Mouse (Mus musculus) embryonic facial prominence, embryonic 14.5 days (tissue): Measurements from ENCODE around the gene Slc35e3. TPM values are rescaled to one million over a fixed set of nuclear protein-coding genes. Genes with fewer than 3 reads are reported as not detected.
"Not testable (repeated sequence)": the region's sequence is repeated elsewhere in the genome, so short reads cannot be mapped to it uniquely, and the experiment has no call there.

ENCODE experiments used
- ATAC-seq: fragments of 200-750 bp; cut with Nextera tagmentation; 2 replicates; pipeline ENCODE4 v1.8.0; 2017; ENCODE audit warnings: low read depth, moderate number of reproducible peaks, moderate TSS enrichment
- DNase-seq: peaks from one replicate; pipeline ENCODE4 v3.0.0-alpha.2; 2015; ENCODE audit warnings: low spot score
- H3K27ac ChIP-seq: fragments of 300-500 bp; sonication (generic); replicated peaks from 2 replicates; pipeline ENCODE4 v1.5.1; 2014; ENCODE audit warnings: low read depth, mild to moderate bottlenecking, low read length, moderate library complexity
- H3K27me3 ChIP-seq: fragments of 300-500 bp; sonication (generic); replicated peaks from 2 replicates; pipeline ENCODE4 v1.6.1; 2014; ENCODE audit warnings: low read length; ENCODE audit not compliant: control insufficient read depth, insufficient read depth
- H3K36me3 ChIP-seq: fragments of 300-500 bp; sonication (generic); 2 replicates; pipeline ENCODE4 v1.6.1; 2014; ENCODE audit warnings: low read length, mixed read lengths; ENCODE audit not compliant: control insufficient read depth, insufficient read depth
- H3K4me1 ChIP-seq: fragments of 300-500 bp; sonication (generic); 2 replicates; pipeline ENCODE4 v1.6.1; 2014; ENCODE audit warnings: antibody characterized with exemption, low read length; ENCODE audit not compliant: control insufficient read depth, insufficient read depth
- H3K4me2 ChIP-seq: fragments of 300-500 bp; sonication (generic); 2 replicates; pipeline ENCODE4 v1.6.1; 2014; ENCODE audit warnings: low read depth, mild to moderate bottlenecking, low read length, moderate library complexity, mixed read lengths
- H3K4me3 ChIP-seq: fragments of 300-500 bp; sonication (generic); 2 replicates; pipeline ENCODE4 v1.5.1; 2014; ENCODE audit warnings: low read depth, mild to moderate bottlenecking, low read length
- H3K9ac ChIP-seq: fragments of 300-500 bp; sonication (generic); 2 replicates; pipeline ENCODE4 v1.6.1; 2014; ENCODE audit warnings: low read depth, mild to moderate bottlenecking, low read length, moderate library complexity, mixed read lengths
- H3K9me3 ChIP-seq: fragments of 300-500 bp; sonication (generic); 2 replicates; pipeline ENCODE4 v1.6.1; 2016; ENCODE audit warnings: low read length; ENCODE audit not compliant: control insufficient read depth
- WGBS: fragments of 180-500 bp; shearing (Covaris S2); extraction: QIAGEN DNeasy Blood & Tissue Kit; methylation state at CpG from one replicate; pipeline ENCODE4 v1.1.7; 2014; 5-methylcytosine and 5-hydroxymethylcytosine counted together
- polyA plus RNA-seq: library from polyadenylated mRNA; unstranded; fragments of >200 nt; fragmentation: Nextera tagmentation; extraction: Ambion mirVana; gene quantifications from 2 replicates; pipeline ENCODE4 v1.2.1, GENCODE M21; 2014

Slc35e3 gene
- polyA plus RNA-seq, 1 experiment from 2014 or later = 15.5 TPM

DNA sequence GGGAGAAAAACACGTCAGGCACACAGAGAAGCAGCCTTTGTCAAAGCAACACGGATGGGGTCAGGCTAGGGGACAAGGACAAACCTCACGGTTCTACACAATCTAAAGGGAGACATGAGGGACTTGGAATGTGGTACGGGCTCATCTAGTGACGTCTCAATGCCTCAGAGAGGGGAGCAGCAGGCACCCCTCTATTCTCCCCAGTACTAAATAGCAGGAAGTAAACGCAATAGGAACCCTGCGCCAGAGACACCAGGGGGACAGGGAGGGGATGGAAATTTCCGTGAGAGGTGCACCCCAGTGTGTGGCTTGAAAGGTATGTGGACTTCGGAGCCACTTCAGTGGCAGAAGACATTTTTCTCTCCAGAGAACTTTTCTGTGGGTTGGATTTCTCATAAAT lies 5.2 kb downstream of the Slc35e3 start:
- H3K36me3 ChIP-seq = peaks cover 49% of the 10 kb centered on the region
- H3K27me3 ChIP-seq = no peaks in the 10 kb centered on the region
- ATAC-seq (peak; percentile 8; the same call in 1 of the 2 replicates), DNase-seq (no peak)
- no peak overlapping the region for H3K4me3 ChIP-seq
- H3K9me3 ChIP-seq = no peaks in the 10 kb centered on the region
- H3K4me1 ChIP-seq = peaks cover 9% of the 10 kb centered on the region
- 66% methylated on average over 9 of the region's 9 CpGs for WGBS
- peak overlapping the region; percentile 34; the same call in 1 of the 2 replicates for H3K4me2 ChIP-seq
- H3K27ac ChIP-seq = peak overlapping the region; percentile 86
- H3K9ac ChIP-seq = peak overlapping the region; percentile 45

DNA sequence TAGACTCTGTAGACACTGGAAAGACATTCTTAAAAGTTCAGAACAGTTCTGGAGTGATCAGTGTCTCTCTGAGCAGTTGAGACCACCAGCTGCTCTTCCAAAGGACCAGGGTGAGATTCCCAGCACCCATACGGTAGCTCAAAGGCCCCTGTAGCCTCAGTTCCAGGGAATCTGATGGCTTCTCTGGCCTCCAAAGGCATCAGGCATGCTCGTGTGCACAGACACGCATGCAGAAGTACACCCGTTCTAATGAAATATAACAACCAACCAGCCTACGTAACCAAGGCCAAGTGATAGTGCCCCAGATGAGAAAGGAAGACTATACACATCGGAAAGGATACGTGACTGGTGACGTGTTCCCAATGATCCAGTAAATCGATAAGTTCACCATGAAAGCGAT lies 6.0 kb downstream of the Slc35e3 start:
- H3K4me3 ChIP-seq = no peak overlapping the region
- ATAC-seq (no peak), DNase-seq (no peak)
- H3K36me3 ChIP-seq = peaks cover 49% of the 10 kb centered on the region
- no peaks in the 10 kb centered on the region for H3K9me3 ChIP-seq
- H3K4me2 ChIP-seq = no peak overlapping the region
- no peaks in the 10 kb centered on the region for H3K27me3 ChIP-seq
- H3K9ac ChIP-seq = no peak overlapping the region
- H3K4me1 ChIP-seq = peaks cover 8% of the 10 kb centered on the region
- no peak overlapping the region for H3K27ac ChIP-seq
- 96% methylated on average over 10 of the region's 10 CpGs for WGBS

DNA sequence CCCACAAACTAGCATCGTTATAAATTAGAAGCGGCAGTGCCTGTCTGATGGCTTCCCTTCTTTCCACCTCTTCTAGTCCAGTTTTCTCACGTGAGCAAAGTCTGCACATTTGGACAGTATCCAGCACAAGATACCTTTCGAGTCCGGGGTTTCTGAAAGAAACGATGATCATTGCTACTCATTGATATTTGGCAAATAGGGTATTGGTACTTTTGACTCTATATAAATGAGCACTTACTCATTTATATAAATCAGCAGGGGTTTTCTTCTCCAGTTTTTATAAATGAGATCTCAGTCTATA lies 6.6 kb downstream of the Slc35e3 start:
- H3K9me3 ChIP-seq = no peaks in the 10 kb centered on the region
- DNase-seq (no peak), ATAC-seq (no peak)
- WGBS = 95% methylated on average over 6 of the region's 6 CpGs
- no peaks in the 10 kb centered on the region for H3K27me3 ChIP-seq
- peaks cover 4% of the 10 kb centered on the region for H3K4me1 ChIP-seq
- peaks cover 49% of the 10 kb centered on the region for H3K36me3 ChIP-seq
- H3K4me3 ChIP-seq = no peak overlapping the region
- no peak overlapping the region for H3K4me2 ChIP-seq
- H3K9ac ChIP-seq = no peak overlapping the region
- no peak overlapping the region for H3K27ac ChIP-seq

DNA sequence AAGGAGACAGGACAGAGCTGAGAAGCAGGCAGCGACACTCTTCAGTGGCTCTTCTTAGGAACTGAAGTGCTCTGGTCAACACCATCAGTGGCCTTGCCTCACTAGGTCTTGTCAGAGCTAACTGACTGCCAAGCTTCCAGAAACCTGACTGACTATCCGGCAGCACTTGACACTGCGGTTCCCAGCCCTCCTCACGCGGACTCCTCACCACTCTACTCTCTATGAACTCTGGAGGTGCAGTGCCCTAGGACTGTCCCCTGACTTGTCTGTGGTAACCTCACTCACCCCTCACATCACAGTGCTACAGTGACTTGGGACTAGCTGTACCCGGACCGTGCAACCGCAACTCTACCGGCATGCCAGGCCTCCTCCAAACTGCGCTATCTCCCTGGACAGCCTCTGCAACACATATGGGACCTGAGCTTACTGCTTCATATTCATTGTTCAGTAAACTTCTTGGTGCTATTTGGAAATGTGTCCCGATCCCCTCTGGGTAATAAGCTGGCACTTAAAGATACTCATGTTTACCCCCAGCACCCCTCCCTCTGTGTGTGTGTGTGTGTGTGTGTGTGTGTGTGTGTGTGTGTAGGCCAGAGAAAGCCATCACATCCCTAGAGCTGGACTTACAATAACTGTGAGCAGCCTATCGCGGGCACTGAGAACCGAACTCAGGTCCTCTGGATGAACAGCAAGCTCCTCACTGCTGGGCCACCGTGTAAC lies 7.1 kb downstream of the Slc35e3 start:
- Histone ChIP-seq H3K4me3 (no peak overlapping the region), H3K27ac (no peak overlapping the region), H3K9ac (no peak overlapping the region), H3K36me3 (peaks cover 49% of the 10 kb centered on the region), H3K9me3 (no peaks in the 10 kb centered on the region), H3K27me3 (no peaks in the 10 kb centered on the region), H3K4me2 (no peak overlapping the region), H3K4me1 (peaks cover 4% of the 10 kb centered on the region)
- ATAC-seq = no peak
- WGBS = 99% methylated on average over 15 of the region's 15 CpGs
- no peak for DNase-seq

DNA sequence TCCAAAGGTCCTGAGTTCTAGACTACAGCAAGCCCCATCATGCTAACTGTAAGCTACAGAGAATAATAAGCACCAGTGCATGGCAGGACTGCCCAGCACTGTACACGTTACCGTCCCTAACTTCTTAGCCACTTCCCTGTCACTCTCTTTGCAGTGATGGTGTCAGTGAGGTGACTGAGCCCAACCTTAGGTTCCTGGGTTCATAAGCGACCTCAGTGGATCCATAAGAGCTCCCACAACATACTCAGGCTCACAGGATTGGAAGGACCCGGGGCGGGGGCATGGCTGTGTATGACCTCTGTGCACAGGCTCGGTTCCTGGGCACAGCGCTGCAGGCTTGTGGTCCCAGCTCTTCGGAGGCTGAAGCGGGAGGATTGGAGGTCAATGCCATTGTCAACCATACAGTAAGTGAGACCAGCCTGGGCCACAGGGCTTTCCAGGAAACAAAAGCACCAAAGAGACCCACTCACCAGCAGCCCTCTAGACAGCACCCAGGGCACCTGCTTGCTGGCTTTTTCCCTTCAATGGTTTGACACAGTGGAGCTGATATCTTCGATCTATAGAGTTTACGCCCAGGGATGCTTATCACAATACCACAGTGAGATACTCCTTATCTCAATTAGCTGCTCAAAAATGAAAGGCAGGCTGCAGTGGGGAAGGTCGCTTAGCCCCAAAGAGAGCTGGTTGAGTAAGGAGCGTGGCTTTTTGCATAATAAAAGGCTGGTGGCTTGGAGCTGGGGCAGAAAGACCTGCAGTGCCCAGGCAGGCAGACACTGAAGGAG lies 7.8 kb downstream of the Slc35e3 start:
- no peak overlapping the region for H3K4me3 ChIP-seq
- no peak overlapping the region for H3K4me2 ChIP-seq
- ATAC-seq (no peak), DNase-seq (no peak)
- WGBS = 85% methylated on average over 13 of the region's 13 CpGs
- H3K4me1 ChIP-seq = no peaks in the 10 kb centered on the region
- no peaks in the 10 kb centered on the region for H3K27me3 ChIP-seq
- H3K27ac ChIP-seq = no peak overlapping the region
- H3K9ac ChIP-seq = no peak overlapping the region
- peaks cover 45% of the 10 kb centered on the region for H3K36me3 ChIP-seq
- no peaks in the 10 kb centered on the region for H3K9me3 ChIP-seq

DNA sequence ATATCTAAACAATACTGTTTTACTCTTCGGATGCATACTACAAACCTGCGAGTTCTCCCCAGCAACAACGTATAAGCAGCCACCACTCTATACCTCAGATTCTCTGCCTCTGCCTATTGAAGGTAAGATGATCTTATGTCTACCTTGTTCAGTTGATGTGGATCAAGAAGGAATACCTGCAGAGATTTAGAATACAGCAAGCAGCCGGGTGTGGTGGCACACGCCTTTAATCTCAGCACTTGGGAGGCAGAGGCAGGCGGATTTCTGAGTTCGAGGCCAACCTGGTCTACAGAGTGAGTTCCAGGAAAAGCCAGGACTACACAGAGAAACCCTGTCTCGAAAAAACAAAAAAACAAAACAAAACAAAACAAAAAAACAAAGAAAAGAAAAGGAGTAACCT lies 8.7 kb downstream of the Slc35e3 start:
- not testable (repeated sequence) for H3K4me2 ChIP-seq, DNase-seq, H3K4me1 ChIP-seq, ATAC-seq, H3K27ac ChIP-seq, H3K27me3 ChIP-seq, H3K9ac ChIP-seq, H3K4me3 ChIP-seq, H3K9me3 ChIP-seq
- peaks cover 43% of the 10 kb centered on the region for H3K36me3 ChIP-seq
- 97% methylated on average over 8 of the region's 8 CpGs for WGBS

DNA sequence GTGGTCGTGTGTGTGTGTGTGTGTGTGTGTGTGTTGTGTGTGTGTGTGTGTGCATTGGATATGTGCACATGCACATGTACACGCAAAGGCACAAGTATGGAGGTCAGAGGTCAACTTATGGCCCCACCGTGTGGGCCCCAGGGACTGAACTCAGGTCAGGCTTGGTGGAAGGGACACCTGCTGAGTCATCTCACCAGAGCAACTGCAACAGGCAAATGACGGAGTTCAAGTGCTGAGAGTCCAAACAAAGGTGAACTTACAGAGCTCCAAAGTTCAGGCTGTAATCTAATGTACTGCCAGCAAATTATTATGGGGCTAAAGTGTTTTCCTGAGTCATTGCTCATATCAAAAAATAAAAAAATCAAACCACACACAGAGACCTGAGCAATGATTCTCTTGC lies 9.1 kb downstream of the Slc35e3 start:
- Histone ChIP-seq H3K36me3 (peaks cover 43% of the 10 kb centered on the region), H3K9me3 (no peaks in the 10 kb centered on the region), H3K27ac (no peak overlapping the region), H3K4me2 (no peak overlapping the region), H3K9ac (no peak overlapping the region), H3K4me3 (no peak overlapping the region), H3K27me3 (no peaks in the 10 kb centered on the region), H3K4me1 (no peaks in the 10 kb centered on the region)
- no peak for ATAC-seq
- no peak for DNase-seq
- 83% methylated on average over 4 of the region's 4 CpGs for WGBS

DNA sequence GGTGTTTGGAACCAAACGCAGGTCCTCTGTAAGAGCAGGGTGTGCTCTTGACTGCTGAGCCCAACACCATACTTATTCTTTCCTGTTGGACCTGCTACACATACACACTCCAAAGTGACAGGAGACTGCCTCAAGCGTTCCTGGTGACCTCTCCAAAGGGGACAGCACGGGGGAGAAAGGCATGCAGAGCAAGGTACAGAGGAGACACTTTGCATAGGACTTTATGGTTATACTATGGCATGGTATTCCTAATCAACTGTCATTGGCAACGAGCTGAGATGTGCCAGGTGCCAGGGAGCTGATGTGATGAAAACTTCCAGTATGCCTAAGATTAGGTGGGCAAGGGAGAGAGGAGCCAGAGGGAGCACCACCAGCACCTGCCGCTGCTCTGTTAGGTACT lies 9.6 kb downstream of the Slc35e3 start:
- Histone ChIP-seq H3K4me2 (no peak overlapping the region), H3K4me3 (no peak overlapping the region), H3K9ac (no peak overlapping the region), H3K36me3 (peaks cover 43% of the 10 kb centered on the region), H3K4me1 (no peaks in the 10 kb centered on the region), H3K27ac (no peak overlapping the region), H3K9me3 (no peaks in the 10 kb centered on the region), H3K27me3 (no peaks in the 10 kb centered on the region)
- 89% methylated on average over 5 of the region's 5 CpGs for WGBS
- no peak for ATAC-seq
- DNase-seq = no peak

DNA sequence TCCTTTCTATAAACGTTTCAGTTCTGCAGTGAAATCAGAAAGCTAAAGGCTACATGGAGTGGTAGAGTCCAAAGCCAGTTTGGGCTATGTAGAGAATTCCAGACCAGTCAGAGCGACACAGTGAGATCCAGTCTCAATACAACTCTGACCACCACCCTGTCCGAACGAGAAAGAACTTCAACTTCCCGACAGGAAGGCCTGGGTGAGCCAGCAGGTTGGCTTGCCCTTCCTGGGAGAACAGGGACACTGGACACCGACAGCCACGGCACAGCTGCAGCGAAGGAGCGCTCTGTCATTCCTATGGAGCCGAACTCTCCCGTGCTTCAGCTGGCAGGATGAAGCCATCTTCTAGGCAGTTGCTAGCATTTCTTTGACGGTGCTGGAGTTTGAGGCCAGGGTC lies 10.8 kb downstream of the Slc35e3 start:
- not testable (repeated sequence) for ATAC-seq

More for the DNA sequence above, 10.8 kb downstream of the Slc35e3 start:
- H3K4me3 ChIP-seq, H3K27me3 ChIP-seq, H3K27ac ChIP-seq, H3K9me3 ChIP-seq, DNase-seq, H3K4me1 ChIP-seq, H3K9ac ChIP-seq, H3K4me2 ChIP-seq: not testable (repeated sequence)
- peaks cover 41% of the 10 kb centered on the region for H3K36me3 ChIP-seq
- WGBS = 90% methylated on average over 11 of the region's 12 CpGs
